ENCODE assay signal across 21 mouse cellular contexts in genomic region chr17:28260543-28260909, GRCm38 (mm10).
"Had no signal": no experiment of that assay in that cellular context is flagged by ENCODE, and none has a peak within 500 bp of the region (broad histone marks: within the 10 kb centered on the region; RNA-seq: fewer than 3 reads in every experiment).

No protein-coding gene starts in this region.

- H3K9me3 ChIP-seq: intestine, embryonic 15.5 days; limb, embryonic 13.5 days; limb, embryonic 15.5 days; liver, embryonic 12.5 days had no signal

- H3K4me3 ChIP-seq: heart, adult 2 months; hindbrain, embryonic 10.5 days; hindbrain, embryonic 12.5 days; intestine, embryonic 15.5 days; layer of hippocampus, adult 2 months; limb, embryonic 13.5 days; limb, embryonic 15.5 days; liver, embryonic 12.5 days had no signal

- H3K36me3 ChIP-seq: hindbrain, embryonic 12.5 days; intestine, embryonic 15.5 days had no signal

- DNase-seq: gastrocnemius, postnatal 25 days; heart, postnatal 10 days; kidney, adult 18-20 months; kidney, adult 8-10 months; kidney, postnatal 10 days; kidney, postnatal 25 days; kidney, postnatal 4 days; left cerebral cortex, postnatal 4 days had no signal

- ATAC-seq: hindbrain, embryonic 16.5 days; inflammation-experienced regulatory T-cells, adult 6 months; intestine, embryonic 15.5 days; intestine, postnatal 0 days had no signal

- H3K27me3 ChIP-seq: hindbrain, embryonic 12.5 days; intestine, embryonic 15.5 days; limb, embryonic 13.5 days; limb, embryonic 15.5 days; liver, embryonic 12.5 days had no signal

- H3K27ac ChIP-seq: heart, adult 2 months; hindbrain, embryonic 10.5 days; hindbrain, embryonic 12.5 days; hindbrain, embryonic 14.5 days; intestine, embryonic 15.5 days; layer of hippocampus, adult 2 months; limb, embryonic 13.5 days; limb, embryonic 15.5 days; liver, embryonic 12.5 days; liver, embryonic 14.5 days had no signal

- H3K4me2 ChIP-seq: hindbrain, embryonic 12.5 days; hindbrain, embryonic 14.5 days; intestine, embryonic 15.5 days; limb, embryonic 13.5 days; limb, embryonic 15.5 days; liver, embryonic 12.5 days had no signal

- H3K9ac ChIP-seq: hindbrain, embryonic 12.5 days; hindbrain, embryonic 14.5 days; intestine, embryonic 15.5 days; limb, embryonic 13.5 days; limb, embryonic 15.5 days; liver, embryonic 12.5 days; liver, embryonic 14.5 days had no signal
